Mouse (Mus musculus) Muller cell, postnatal 12 days (primary cell): Measurements from ENCODE around the gene Zbp1.

ENCODE experiments used
- DNase-seq: peaks from one replicate; pipeline ENCODE4 v3.0.0-alpha.2; 2015; ENCODE audit errors: inconsistent ontology term

Gene Zbp1

GRCm38 (mm10) chr2:173179046-173179445, 39.7 kb downstream of the Zbp1 start:
- DNase-seq = no peak

- DNase-seq = no peak
Measured at GRCm38 (mm10) chr2:173177951-173178350, 40.8 kb downstream of the Zbp1 start.

GRCm38 (mm10) chr2:173177481-173177880, 41.2 kb downstream of the Zbp1 start:
- no peak for DNase-seq

GRCm38 (mm10) chr2:173175703-173176102, 43.0 kb downstream of the Zbp1 start:
- no peak for DNase-seq

GRCm38 (mm10) chr2:173174569-173174968, 44.2 kb downstream of the Zbp1 start:
- no peak for DNase-seq

GRCm38 (mm10) chr2:173173521-173174511, 44.9 kb downstream of the Zbp1 start:
- DNase-seq = peak; percentile 69

GRCm38 (mm10) chr2:173173008-173173407, 45.7 kb downstream of the Zbp1 start:
- no peak for DNase-seq

- no peak for DNase-seq
Measured at GRCm38 (mm10) chr2:173172386-173172785, 46.3 kb downstream of the Zbp1 start.

GRCm38 (mm10) chr2:173171956-173172355, 46.8 kb downstream of the Zbp1 start:
- DNase-seq = no peak

- DNase-seq = peak; percentile 17
Measured at GRCm38 (mm10) chr2:173171470-173171869, 47.3 kb downstream of the Zbp1 start.

- no peak for DNase-seq
Measured at GRCm38 (mm10) chr2:173170715-173171114, 48.0 kb downstream of the Zbp1 start.

GRCm38 (mm10) chr2:173170081-173170480, 48.6 kb downstream of the Zbp1 start:
- DNase-seq = no peak

GRCm38 (mm10) chr2:173168411-173168851, 50.3 kb downstream of the Zbp1 start:
- no peak for DNase-seq

- DNase-seq = no peak
Measured at GRCm38 (mm10) chr2:173165357-173165756, 53.4 kb downstream of the Zbp1 start.

- no peak for DNase-seq
Measured at GRCm38 (mm10) chr2:173164946-173165345, 53.8 kb downstream of the Zbp1 start.

- DNase-seq = no peak
Measured at GRCm38 (mm10) chr2:173164358-173164757, 54.4 kb downstream of the Zbp1 start.

GRCm38 (mm10) chr2:173163380-173163779, 55.3 kb downstream of the Zbp1 start:
- no peak for DNase-seq

GRCm38 (mm10) chr2:173159354-173160311, 59.1 kb downstream of the Zbp1 start:
- peak; percentile 27 for DNase-seq

GRCm38 (mm10) chr2:173158390-173159055, 60.2 kb downstream of the Zbp1 start:
- no peak for DNase-seq

- no peak for DNase-seq
Measured at GRCm38 (mm10) chr2:173157871-173158270, 60.9 kb downstream of the Zbp1 start.

- no peak for DNase-seq
Measured at GRCm38 (mm10) chr2:173157376-173157775, 61.3 kb downstream of the Zbp1 start.
